Mouse (Mus musculus): Measurements from ENCODE around the gene Chmp5.

GRCm38 (mm10) chr4:40923087-40923651 is 25.0 kb upstream of the Chmp5 start:
- TF ChIP-seq TAL1 (IDR thresholded peaks at IDR 0.05; ENCODE audit: low read length) (no peak), GATA1 (IDR thresholded peaks at IDR 0.05; ENCODE audit: low read length) (no peak)

Data from erythroblast, embryonic 14.5 days (primary cell).